Mouse (Mus musculus) heart, postnatal 0 days (tissue): ENCODE data around the gene Dnajc8.
"Not testable (repeated sequence)": the region's sequence is repeated elsewhere in the genome, so short reads cannot be mapped to it uniquely, and the experiment has no call there.

ENCODE experiments used
- CTCF ChIP-seq: IDR thresholded peaks from 2 replicates; pipeline ENCODE4 v1.5.1; 2016; ENCODE audit warnings: antibody characterized with exemption, control low read depth, low read depth
- EP300 ChIP-seq: IDR thresholded peaks from 2 replicates; pipeline ENCODE4 v1.6.1; 2016; ENCODE audit warnings: antibody characterized with exemption, low read depth

- TF ChIP-seq EP300, CTCF: not testable (repeated sequence)
These were observed 65.9 kb downstream of the Dnajc8 start for GRCm38 (mm10) chr4:132601242-132601641.
